Mouse (Mus musculus): ENCODE data around the gene Cd300lg.

GRCm38 (mm10) chr11:102082322-102082721, 41.0 kb downstream of the Cd300lg start:
- TF ChIP-seq MAFK (IDR thresholded peaks at IDR 0.05; ENCODE audit: insufficient replicate concordance, low read length) = no peak
- no peak for TF ChIP-seq USF1 (IDR thresholded peaks at IDR 0.05; ENCODE audit: low read depth, low read length)
- TF ChIP-seq EP300 (IDR thresholded peaks at IDR 0.05; ENCODE audit: low read length) = no peak
- TF ChIP-seq CTCF (conservative IDR thresholded peaks at IDR 0.05 in 1 of 2, IDR thresholded peaks at IDR 0.05 in 1 of 2; ENCODE audit: low read depth in 2 of 2, low read length in 2 of 2) = no peak
- TF ChIP-seq MAZ (IDR thresholded peaks at IDR 0.05; ENCODE audit: low read depth, low read length) = no peak
- TF ChIP-seq POLR2A (IDR thresholded peaks at IDR 0.05; ENCODE audit: low read depth, low read length) = no peak
- TF ChIP-seq CHD2 (IDR thresholded peaks at IDR 0.05; ENCODE audit: low read length) = no peak
- TF ChIP-seq KAT2A (IDR thresholded peaks at IDR 0.05; ENCODE audit: insufficient replicate concordance, low read length) = no peak
- no peak for TF ChIP-seq PAX5 (IDR thresholded peaks at IDR 0.05; ENCODE audit: low read length)
